Mouse (Mus musculus) gastrocnemius, postnatal 14 days (tissue): ENCODE measurements around the gene Arid3a. TPM values are rescaled to one million over a fixed set of nuclear protein-coding genes. Genes with fewer than 3 reads are reported as not detected.

Experiments used
- DNase-seq: peaks from one replicate; pipeline ENCODE4 v3.0.0; 2021; ENCODE audit warnings: mixed read lengths
- intact Hi-C: fragments of 180-260 bp; cut with DNase I; formaldehyde crosslinking; loops from one replicate; pipeline ENCODE4 v1.15.1; 2025; ENCODE audit warnings: low total_unique reads
- total RNA-seq, 2 experiments: library from RNA; stranded (reverse); gene quantifications; 2 replicates each; pipeline ENCODE4 v1.2.3; 2021

Gene Arid3a
- total RNA-seq, 2 experiments from 2014 or later, result 2.4 to 2.7 TPM

GRCm38 (mm10) chr10:80004233-80004705 is 77.4 kb downstream of the Arid3a start:
- intact Hi-C loops, result no loop called here
- DNase-seq, result no peak

Other genes with a start within 250 kb of the Arid3a start
- gene Cdc34, start 244.8 kb upstream of the Arid3a start, total RNA-seq, result 100 to 1,000 TPM; 314 to 321 TPM
- gene Gzmm, start 238.0 kb upstream of the Arid3a start, total RNA-seq, result 1 to 10 TPM; 2.3 to 2.9 TPM
- 100 to 1,000 TPM; 496 to 497 TPM for gene Bsg, start 222.6 kb upstream of the Arid3a start, total RNA-seq
- under 1 TPM; 0.42 to 0.78 TPM for gene Hcn2, start 210.4 kb upstream of the Arid3a start, total RNA-seq
- gene Polrmt, start 180.5 kb upstream of the Arid3a start, total RNA-seq, result 10 to 100 TPM; 21.5 to 21.6 TPM
- gene Fgf22, start 172.0 kb upstream of the Arid3a start, total RNA-seq, result not detected
- gene Rnf126, start 160.1 kb upstream of the Arid3a start, total RNA-seq, result 10 to 100 TPM; 25.9 to 30.6 TPM
- 1 to 10 TPM; 1.3 to 2.2 TPM for gene Fstl3, start 149.8 kb upstream of the Arid3a start, total RNA-seq
- not detected for gene Prss57, start 136.1 kb upstream of the Arid3a start, total RNA-seq
- gene Palm, start 133.5 kb upstream of the Arid3a start, total RNA-seq, result 10 to 100 TPM; 25.7 to 33.5 TPM
- gene Misp, start 106.1 kb upstream of the Arid3a start, total RNA-seq, result under 1 TPM in 1 of 2 experiments, not detected in 1; 0.35 TPM
- 10 to 100 TPM; 40.3 to 48.1 TPM for gene Ptbp1, start 72.6 kb upstream of the Arid3a start, total RNA-seq
- gene Prtn3, start 52.6 kb upstream of the Arid3a start, total RNA-seq, result not detected
- gene Plppr3, start 52.4 kb upstream of the Arid3a start, total RNA-seq, result under 1 TPM; 0.09 to 0.29 TPM
- not detected for gene Elane, start 40.8 kb upstream of the Arid3a start, total RNA-seq
- 10 to 100 TPM in 1 of 2 experiments, 1 to 10 TPM in 1; 3.6 to 16.6 TPM for gene Cfd, start 36.2 kb upstream of the Arid3a start, total RNA-seq
- 10 to 100 TPM; 37.7 to 38.1 TPM for gene Med16, start 18.1 kb upstream of the Arid3a start, total RNA-seq
- not detected for gene Gm26602, start 16.2 kb upstream of the Arid3a start, total RNA-seq
- gene Kiss1r, start 10.1 kb upstream of the Arid3a start, total RNA-seq, result under 1 TPM; 0.27 to 0.44 TPM
- gene R3hdm4, start 5.8 kb upstream of the Arid3a start, total RNA-seq, result 100 to 1,000 TPM in 1 of 2 experiments, 10 to 100 TPM in 1; 98.8 to 106 TPM
- gene Wdr18, start 33.1 kb downstream of the Arid3a start, total RNA-seq, result 10 to 100 TPM; 18.7 to 23.0 TPM
- gene Grin3b, start 43.7 kb downstream of the Arid3a start, total RNA-seq, result under 1 TPM; 0.11 to 0.25 TPM
- gene Tmem259, start 57.3 kb downstream of the Arid3a start, total RNA-seq, result 10 to 100 TPM; 76.2 to 84.5 TPM
- gene Cnn2, start 61.5 kb downstream of the Arid3a start, total RNA-seq, result 10 to 100 TPM; 19.2 to 24.8 TPM
- gene Abca7, start 69.5 kb downstream of the Arid3a start, total RNA-seq, result 1 to 10 TPM; 4.2 TPM
- gene Arhgap45, start 89.6 kb downstream of the Arid3a start, total RNA-seq, result 1 to 10 TPM; 1.7 to 1.9 TPM
- 10 to 100 TPM; 45.3 to 55.6 TPM for gene Polr2e, start 112.8 kb downstream of the Arid3a start, total RNA-seq
- 100 to 1,000 TPM; 389 TPM for gene Gpx4, start 120.1 kb downstream of the Arid3a start, total RNA-seq
- gene Sbno2, start 178.5 kb downstream of the Arid3a start, total RNA-seq, result 1 to 10 TPM; 6.2 to 6.3 TPM
- 10 to 100 TPM; 87.6 to 98.0 TPM for gene Stk11, start 188.8 kb downstream of the Arid3a start, total RNA-seq
- gene Atp5d, start 211.6 kb downstream of the Arid3a start, total RNA-seq, result 100 to 1,000 TPM; 657 to 736 TPM
- gene Cbarp, start 213.8 kb downstream of the Arid3a start, total RNA-seq, result 1 to 10 TPM; 1.6 TPM
- gene Midn, start 221.2 kb downstream of the Arid3a start, total RNA-seq, result 10 to 100 TPM; 40.3 to 43.6 TPM
- gene Cirbp, start 238.9 kb downstream of the Arid3a start, total RNA-seq, result 10 to 100 TPM; 41.4 to 41.5 TPM
- 1 to 10 TPM; 3.3 to 4.2 TPM for gene 1600002K03Rik, start 245.9 kb downstream of the Arid3a start, total RNA-seq